In genomic region chr8:13674294-13675010, GRCm38 (mm10) we compare ENCODE assay signal across 1 mouse cellular context.
TF ChIP-seq lines count a peak whose summit lies in the region.

No protein-coding gene starts in this region.

TF ChIP-seq in CH12.LX, 34 proteins besides CTCF, POLR2A, EP300 and RAD21 (continued from another document):
- TF ChIP-seq MAFK (IDR thresholded peaks at IDR 0.05; ENCODE audit: insufficient replicate concordance, low read length) (no peak; the same call in 1 of the 2 replicates), MXI1 (IDR thresholded peaks at IDR 0.05; ENCODE audit: low read depth, low read length) (peak; percentile 76), ETS1 (conservative IDR thresholded peaks at IDR 0.05; ENCODE audit: low read depth, low read length) (peak; percentile 68), SIN3A (IDR thresholded peaks at IDR 0.05; ENCODE audit: low read length) (peak; percentile 82), MAZ (IDR thresholded peaks at IDR 0.05; ENCODE audit: low read depth, low read length) (0 out of 2 replicates have a peak, but pooled peaks have one; percentile 34), NELFE (IDR thresholded peaks at IDR 0.05; ENCODE audit: low read depth, low read length) (peak; percentile 56; the same call in 1 of the 2 replicates), MAX (IDR thresholded peaks at IDR 0.05; ENCODE audit: low read length) (peak; percentile 86), RCOR1 (conservative IDR thresholded peaks at IDR 0.05; ENCODE audit: low read depth, low read length) (0 out of 2 replicates have a peak, but pooled peaks have one; percentile 54), UBTF (IDR thresholded peaks at IDR 0.05; ENCODE audit: low read depth, low read length) (peak; percentile 81; the same call in 1 of the 2 replicates), HCFC1 (IDR thresholded peaks at IDR 0.05; ENCODE audit: low read depth, low read length) (peak; percentile 35; the same call in 1 of the 2 replicates), IRF4 (IDR thresholded peaks at IDR 0.05; ENCODE audit: low read depth, low read length) (peak; percentile 89), E2F4 (IDR thresholded peaks at IDR 0.05; ENCODE audit: insufficient replicate concordance, low read depth, low read length) (no peak), MEF2A (IDR thresholded peaks at IDR 0.05; ENCODE audit: borderline replicate concordance, low read depth, low read length) (peak; percentile 92), ZC3H11A (IDR thresholded peaks at IDR 0.05; ENCODE audit: low read depth, low read length) (no peak), TCF12 (IDR thresholded peaks at IDR 0.05; ENCODE audit: low read depth, low read length) (0 out of 2 replicates have a peak, but pooled peaks have one; percentile 65), USF1 (IDR thresholded peaks at IDR 0.05; ENCODE audit: low read depth, low read length) (no peak), NRF1 (IDR thresholded peaks at IDR 0.05; ENCODE audit: low read depth, low read length) (no peak), CHD1 (IDR thresholded peaks at IDR 0.05; ENCODE audit: low read depth, low read length) (0 out of 2 replicates have a peak, but pooled peaks have one; percentile 22), CHD2 (IDR thresholded peaks at IDR 0.05; ENCODE audit: low read length) (peak; percentile 50), POLR2AphosphoS2 (IDR thresholded peaks at IDR 0.05; ENCODE audit: low read depth, low read length) (no peak), TBP (conservative IDR thresholded peaks at IDR 0.05; ENCODE audit: low read depth, low read length) (peak; percentile 84), JUND (conservative IDR thresholded peaks at IDR 0.05; ENCODE audit: low read depth, low read length) (peak; percentile 65), JUN (IDR thresholded peaks at IDR 0.05; ENCODE audit: insufficient read depth, low read depth, low read length) (peak; percentile 67; the same call in 1 of the 2 replicates)
